Mouse (Mus musculus) heart, embryonic 15.5 days (tissue): ENCODE data around the gene Rpap1. TPM values are rescaled to one million over a fixed set of nuclear protein-coding genes. Genes with fewer than 3 reads are reported as not detected.

Experiments
- ATAC-seq: fragments of 200-750 bp; cut with Nextera tagmentation; replicated peaks from 2 replicates; pipeline ENCODE4 v1.8.0; 2017; ENCODE audit warnings: low read depth, moderate TSS enrichment; ENCODE audit not compliant: insufficient number of reproducible peaks, insufficient read depth, low FRiP score
- H3K27ac ChIP-seq: fragments of 300-500 bp; sonication (generic); 2 replicates; pipeline ENCODE4 v1.5.1; 2015; ENCODE audit warnings: mild to moderate bottlenecking, inconsistent platforms
- H3K27me3 ChIP-seq: fragments of 300-500 bp; sonication (generic); 2 replicates; pipeline ENCODE4 v1.6.1; 2015; ENCODE audit warnings: inconsistent platforms
- H3K36me3 ChIP-seq: fragments of 300-500 bp; sonication (generic); 2 replicates; pipeline ENCODE4 v1.6.1; 2015; ENCODE audit warnings: mild to moderate bottlenecking, inconsistent platforms
- H3K4me1 ChIP-seq: fragments of 300-500 bp; sonication (generic); replicated peaks from 2 replicates; pipeline ENCODE4 v1.6.1; 2015; ENCODE audit warnings: inconsistent platforms
- H3K4me2 ChIP-seq: fragments of 300-500 bp; sonication (generic); 2 replicates; pipeline ENCODE4 v1.6.1; 2015; ENCODE audit warnings: inconsistent platforms, mild to moderate bottlenecking, moderate library complexity
- H3K4me3 ChIP-seq: fragments of 300-500 bp; sonication (generic); 2 replicates; pipeline ENCODE4 v1.5.1; 2015; ENCODE audit warnings: mild to moderate bottlenecking, inconsistent platforms
- H3K9ac ChIP-seq: fragments of 300-500 bp; sonication (generic); 2 replicates; pipeline ENCODE4 v1.6.1; 2015; ENCODE audit warnings: mild to moderate bottlenecking, inconsistent platforms
- H3K9me3 ChIP-seq: fragments of 300-500 bp; sonication (generic); replicated peaks from 2 replicates; pipeline ENCODE4 v1.6.1; 2016; ENCODE audit warnings: inconsistent platforms
- WGBS: fragments of 180-500 bp; shearing (Covaris S2); methylation state at CpG from one replicate; pipeline ENCODE4 v1.1.7; 2015; ENCODE audit warnings: mixed read lengths; 5-methylcytosine and 5-hydroxymethylcytosine counted together
- polyA plus RNA-seq: library from polyadenylated mRNA; unstranded; fragments of >200 nt; fragmentation: Nextera tagmentation; extraction: Ambion mirVana; gene quantifications from 2 replicates; pipeline ENCODE4 v1.2.1, GENCODE M21; 2015

Rpap1 gene
- polyA plus RNA-seq, 1 experiment from 2014 or later: 15.4 TPM

DNA sequence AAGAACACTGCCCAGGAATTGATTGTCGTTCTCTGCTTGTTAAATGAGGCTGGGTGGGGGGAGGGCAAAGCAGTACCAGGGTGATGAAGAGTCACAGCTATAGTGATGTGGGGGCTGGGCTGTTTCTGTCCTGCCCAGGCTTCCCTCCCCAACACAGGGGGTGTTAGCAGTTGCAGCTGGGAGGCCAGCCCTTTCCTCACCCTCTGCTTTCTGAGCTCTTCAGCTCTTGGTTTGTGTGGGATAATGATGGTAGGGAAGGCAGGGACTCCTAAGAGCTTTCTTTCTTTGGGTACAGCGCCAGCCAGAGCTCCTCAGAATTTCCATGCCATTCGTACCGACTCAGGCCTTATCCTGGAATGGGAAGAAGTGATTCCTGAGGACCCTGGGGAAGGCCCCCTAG lies 21.1 kb upstream of the Rpap1 start:
- Histone ChIP-seq H3K4me3 (no peak overlapping the region), H3K9ac (no peak overlapping the region), H3K27ac (no peak overlapping the region), H3K36me3 (no peaks in the 10 kb centered on the region), H3K4me1 (peaks cover 26% of the 10 kb centered on the region), H3K4me2 (no peak overlapping the region), H3K27me3 (no peaks in the 10 kb centered on the region), H3K9me3 (no peaks in the 10 kb centered on the region)
- ATAC-seq: no peak
- WGBS: 27% methylated on average over 4 of the region's 4 CpGs

DNA sequence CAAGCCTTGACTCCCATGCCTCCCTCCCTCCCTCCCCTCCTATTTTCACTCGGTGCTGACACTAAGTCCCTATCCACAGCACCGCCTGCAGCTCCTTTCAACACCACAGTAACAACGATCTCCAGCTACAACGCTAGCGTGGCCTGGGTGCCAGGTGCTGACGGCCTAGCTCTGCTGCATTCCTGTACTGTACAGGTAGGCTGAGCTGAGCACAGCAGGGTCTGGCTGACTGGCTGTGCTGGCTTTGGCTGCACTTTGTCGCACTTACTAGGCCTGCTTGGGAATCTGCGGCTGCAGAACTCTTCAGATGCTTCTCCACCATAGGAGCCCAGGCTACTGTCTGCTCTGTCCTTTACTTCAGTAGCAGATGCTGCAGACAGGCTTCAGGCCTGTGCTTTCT lies 18.2 kb upstream of the Rpap1 start:
- Histone ChIP-seq H3K36me3 (no peaks in the 10 kb centered on the region), H3K4me2 (no peak overlapping the region), H3K27me3 (no peaks in the 10 kb centered on the region), H3K27ac (no peak overlapping the region), H3K4me1 (peaks cover 39% of the 10 kb centered on the region), H3K9ac (no peak overlapping the region), H3K4me3 (no peak overlapping the region), H3K9me3 (no peaks in the 10 kb centered on the region)
- 55% methylated on average over 8 of the region's 8 CpGs for WGBS
- no peak for ATAC-seq

DNA sequence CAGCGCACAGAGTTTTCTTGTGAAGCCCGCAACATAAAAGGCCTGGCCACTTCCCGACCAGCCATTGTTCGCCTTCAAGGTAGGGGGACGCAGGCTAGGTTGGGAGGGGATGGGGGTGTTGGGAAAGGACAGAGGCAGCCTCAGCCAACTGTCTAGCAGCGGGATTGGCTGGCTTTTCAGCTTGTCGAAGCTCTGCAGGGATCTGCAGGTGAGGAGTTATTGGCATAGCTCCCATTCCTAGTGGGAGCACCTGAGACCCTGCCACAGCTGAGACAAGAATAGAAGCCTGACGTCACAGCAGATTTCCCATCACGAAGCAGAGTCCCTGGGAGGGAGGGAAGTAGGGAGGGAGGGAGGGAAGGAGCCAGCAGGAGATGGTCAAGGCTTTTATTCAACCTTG lies 17.4 kb upstream of the Rpap1 start:
- Histone ChIP-seq H3K9ac (no peak overlapping the region), H3K4me3 (no peak overlapping the region), H3K9me3 (no peaks in the 10 kb centered on the region), H3K27ac (no peak overlapping the region), H3K4me2 (no peak overlapping the region), H3K4me1 (peaks cover 46% of the 10 kb centered on the region), H3K36me3 (no peaks in the 10 kb centered on the region), H3K27me3 (no peaks in the 10 kb centered on the region)
- WGBS: 56% methylated on average over 9 of the region's 9 CpGs
- ATAC-seq: no peak

DNA sequence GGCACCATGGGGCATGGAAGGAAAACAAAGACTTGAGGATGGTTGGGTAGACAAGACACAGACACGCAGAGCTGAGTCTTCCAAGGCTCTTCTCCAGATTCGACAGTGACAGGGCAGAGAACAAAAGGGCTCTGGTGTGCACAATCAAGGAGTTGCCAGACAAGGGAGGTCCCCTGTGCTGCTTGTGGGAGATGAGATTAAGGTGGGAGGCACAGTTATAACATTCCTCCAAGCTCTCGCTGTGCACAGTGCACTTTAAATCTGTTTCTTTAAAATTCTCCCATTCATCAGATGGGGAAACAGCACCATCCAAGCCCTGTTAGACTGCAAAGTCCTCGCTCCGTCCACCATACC lies 16.9 kb upstream of the Rpap1 start:
- Histone ChIP-seq H3K27me3 (no peaks in the 10 kb centered on the region), H3K4me1 (peaks cover 46% of the 10 kb centered on the region), H3K9ac (no peak overlapping the region), H3K4me2 (no peak overlapping the region), H3K9me3 (no peaks in the 10 kb centered on the region), H3K36me3 (no peaks in the 10 kb centered on the region), H3K4me3 (no peak overlapping the region), H3K27ac (no peak overlapping the region)
- 64% methylated on average over 5 of the region's 5 CpGs for WGBS
- ATAC-seq: no peak

DNA sequence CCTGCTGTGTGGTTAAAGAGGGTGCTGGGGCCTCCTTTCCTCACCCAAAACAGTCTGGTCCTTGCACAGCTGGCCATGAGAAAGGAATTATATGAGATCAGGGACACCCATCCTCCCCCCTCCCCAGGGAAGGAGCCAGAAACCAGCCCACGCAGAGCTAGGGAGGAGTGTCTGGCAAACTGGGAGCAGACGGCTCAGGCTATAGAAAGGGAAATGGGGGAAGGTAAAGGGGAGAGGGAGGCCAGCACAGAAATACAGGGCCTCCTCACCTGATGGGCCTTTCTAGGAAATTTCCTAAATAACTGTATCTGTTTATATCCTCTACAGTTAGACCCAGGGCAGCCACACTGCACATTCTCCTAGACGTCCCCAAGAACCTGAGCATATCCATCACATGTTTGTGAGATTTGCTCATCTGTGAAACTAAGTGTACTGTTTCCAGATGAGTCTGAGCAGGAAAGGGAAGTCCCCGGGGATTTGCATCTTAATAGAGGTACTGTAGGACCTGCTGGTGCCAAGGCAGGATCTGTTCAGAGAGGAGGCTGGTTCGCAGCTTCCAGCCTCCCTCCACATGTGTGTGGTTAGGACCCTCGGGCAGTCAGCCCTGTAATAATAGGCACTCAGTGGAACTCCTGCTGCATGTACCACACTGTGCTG lies 16.4 kb upstream of the Rpap1 start:
- no peaks in the 10 kb centered on the region for H3K9me3 ChIP-seq
- H3K27me3 ChIP-seq: 0 out of 2 replicates have a peak, but pooled peaks cover 2% of the 10 kb centered on the region
- no peak overlapping the region for H3K4me2 ChIP-seq
- peaks cover 46% of the 10 kb centered on the region for H3K4me1 ChIP-seq
- no peak overlapping the region for H3K27ac ChIP-seq
- no peak for ATAC-seq
- no peak overlapping the region for H3K9ac ChIP-seq
- H3K4me3 ChIP-seq: no peak overlapping the region
- no peaks in the 10 kb centered on the region for H3K36me3 ChIP-seq
- 51% methylated on average over 6 of the region's 6 CpGs for WGBS

DNA sequence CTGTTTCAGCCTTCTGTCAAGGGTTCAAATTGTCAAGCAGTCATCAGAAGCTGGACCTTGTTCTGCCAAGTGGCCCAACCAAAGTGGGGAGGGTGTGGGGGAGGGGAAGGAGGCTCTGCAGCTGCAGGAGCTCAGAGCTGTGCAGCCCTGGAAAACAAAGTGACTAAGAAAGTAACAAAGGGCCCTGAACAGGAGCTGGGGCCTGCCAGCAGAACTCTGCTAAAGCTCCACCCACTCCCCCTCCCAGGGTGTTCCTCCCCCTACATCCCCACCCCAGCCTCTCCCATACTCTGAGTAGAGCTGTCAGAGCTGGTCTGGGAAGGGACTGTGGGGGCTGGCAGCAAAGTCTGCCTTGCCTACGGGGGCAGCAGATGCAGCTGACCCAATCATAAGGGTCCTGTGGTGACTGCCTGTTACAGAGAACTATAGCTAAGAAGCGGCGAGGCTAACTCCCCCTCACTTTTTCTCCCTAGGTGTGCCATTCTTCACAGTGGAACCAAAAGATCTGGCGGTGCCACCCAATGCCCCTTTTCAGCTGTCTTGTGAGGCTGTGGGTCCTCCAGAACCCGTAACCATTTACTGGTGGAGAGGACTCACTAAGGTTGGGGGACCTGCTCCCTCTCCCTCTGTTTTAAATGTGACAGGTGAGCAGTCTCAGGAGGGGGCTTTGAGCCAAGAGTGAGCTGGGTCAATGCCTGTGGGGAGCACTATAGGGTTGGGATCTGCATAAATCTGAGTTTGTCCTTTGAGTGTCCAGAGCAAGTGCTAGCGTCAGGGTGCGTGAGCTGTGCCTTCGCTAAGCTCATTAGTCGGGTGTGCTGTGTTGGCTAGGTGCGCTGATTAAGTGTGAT lies 15.7 kb upstream of the Rpap1 start:
- no peak for ATAC-seq
- Histone ChIP-seq H3K4me3 (no peak overlapping the region), H3K9me3 (no peaks in the 10 kb centered on the region), H3K4me2 (no peak overlapping the region), H3K27me3 (0 out of 2 replicates have a peak, but pooled peaks cover 6% of the 10 kb centered on the region), H3K9ac (no peak overlapping the region), H3K36me3 (no peaks in the 10 kb centered on the region), H3K4me1 (peaks cover 50% of the 10 kb centered on the region), H3K27ac (no peak overlapping the region)
- WGBS: 59% methylated on average over 10 of the region's 10 CpGs

DNA sequence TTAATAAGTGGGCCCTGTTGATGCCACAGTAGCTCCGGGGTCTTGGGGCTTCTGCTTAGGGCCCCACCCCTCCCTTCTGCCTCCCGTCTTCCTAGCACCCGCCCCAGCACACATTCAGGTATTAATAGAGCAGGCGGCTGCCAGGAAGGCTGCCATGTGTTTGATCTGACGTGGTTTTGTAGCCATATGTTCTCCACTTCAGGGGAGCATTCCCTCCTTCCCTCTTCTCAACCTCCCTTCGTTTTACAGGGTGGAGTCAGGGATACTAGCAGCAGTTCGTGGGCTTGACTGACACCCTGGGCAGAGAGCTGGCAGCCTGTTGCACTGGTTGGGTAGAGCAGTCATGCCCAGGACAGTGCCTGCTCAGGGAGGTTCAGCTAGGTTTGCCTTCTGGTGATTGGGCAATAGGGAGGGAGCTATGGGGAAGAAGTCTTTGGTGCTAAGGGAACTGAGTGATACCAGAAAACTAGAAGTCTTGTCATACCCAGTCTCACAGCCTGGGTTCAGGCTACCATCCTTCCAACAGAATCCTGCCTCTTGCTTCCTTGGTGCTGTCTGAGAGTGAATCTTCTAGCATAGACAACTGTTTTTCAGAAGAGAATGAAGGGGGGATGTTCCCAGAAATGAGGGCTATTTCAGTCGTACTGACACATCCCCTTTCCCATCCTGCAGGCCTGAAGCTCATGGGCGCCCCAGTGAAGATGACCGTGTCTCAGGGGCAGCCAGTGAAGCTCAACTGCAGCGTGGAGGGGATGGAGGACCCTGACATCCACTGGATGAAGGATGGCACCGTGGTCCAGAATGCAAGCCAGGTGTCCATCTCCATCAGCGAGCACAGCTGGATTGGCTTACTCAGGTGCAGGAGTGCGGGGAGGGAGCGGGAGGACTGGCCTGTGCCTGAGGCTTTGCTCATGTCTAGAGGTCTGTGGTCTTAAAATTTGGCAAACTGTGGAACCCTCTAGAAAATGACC lies 13.8 kb upstream of the Rpap1 start:
- H3K4me1 ChIP-seq: peaks cover 55% of the 10 kb centered on the region

DNA sequence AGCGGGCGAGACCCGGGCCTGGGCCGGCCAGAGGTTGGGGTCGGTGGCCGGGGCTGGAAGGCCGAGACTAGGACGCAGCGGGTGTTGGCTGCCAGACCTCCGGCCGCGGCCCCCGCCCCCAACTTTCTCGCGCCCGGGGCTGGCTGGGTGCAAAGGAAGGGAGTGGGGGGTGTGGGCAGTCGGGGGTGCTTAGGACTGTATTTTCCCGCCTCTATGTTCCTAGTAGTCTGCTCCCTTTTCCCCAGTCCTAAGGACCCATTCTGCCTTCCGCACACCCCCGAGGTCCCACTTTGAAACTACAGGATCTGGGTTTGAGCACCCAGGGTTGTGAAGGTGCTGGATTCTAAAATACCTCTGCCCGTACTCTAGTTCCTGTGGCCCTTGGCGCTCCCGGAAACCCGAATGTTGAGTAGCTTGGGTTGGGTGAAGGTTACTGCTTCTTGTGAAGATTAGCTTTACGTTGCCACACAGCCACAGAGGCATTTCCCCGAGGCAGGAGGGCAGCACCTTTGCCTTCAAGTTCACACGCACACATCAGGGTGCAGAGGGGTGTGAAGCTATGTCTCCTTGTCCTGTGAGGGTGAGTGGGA lies 12.7 kb upstream of the Rpap1 start:
- H3K27ac ChIP-seq: peak overlapping the region; percentile 43; the same call in 1 of the 2 replicates
- peak overlapping the region; percentile 78 for H3K9ac ChIP-seq
- peaks cover 52% of the 10 kb centered on the region for H3K4me1 ChIP-seq

More for the DNA sequence above, 13.8 kb upstream of the Rpap1 start:
- no peak overlapping the region; the same call in 1 of the 2 replicates for H3K9ac ChIP-seq
- peak overlapping the region; percentile 97 for H3K4me2 ChIP-seq
- H3K27ac ChIP-seq: no peak overlapping the region
- no peaks in the 10 kb centered on the region for H3K36me3 ChIP-seq
- no peak for ATAC-seq
- no peaks in the 10 kb centered on the region for H3K9me3 ChIP-seq
- H3K27me3 ChIP-seq: peaks cover 15% of the 10 kb centered on the region
- peak overlapping the region; percentile 63; the same call in 1 of the 2 replicates for H3K4me3 ChIP-seq
- 60% methylated on average over 15 of the region's 15 CpGs for whole genome bisulfite sequencing

DNA sequence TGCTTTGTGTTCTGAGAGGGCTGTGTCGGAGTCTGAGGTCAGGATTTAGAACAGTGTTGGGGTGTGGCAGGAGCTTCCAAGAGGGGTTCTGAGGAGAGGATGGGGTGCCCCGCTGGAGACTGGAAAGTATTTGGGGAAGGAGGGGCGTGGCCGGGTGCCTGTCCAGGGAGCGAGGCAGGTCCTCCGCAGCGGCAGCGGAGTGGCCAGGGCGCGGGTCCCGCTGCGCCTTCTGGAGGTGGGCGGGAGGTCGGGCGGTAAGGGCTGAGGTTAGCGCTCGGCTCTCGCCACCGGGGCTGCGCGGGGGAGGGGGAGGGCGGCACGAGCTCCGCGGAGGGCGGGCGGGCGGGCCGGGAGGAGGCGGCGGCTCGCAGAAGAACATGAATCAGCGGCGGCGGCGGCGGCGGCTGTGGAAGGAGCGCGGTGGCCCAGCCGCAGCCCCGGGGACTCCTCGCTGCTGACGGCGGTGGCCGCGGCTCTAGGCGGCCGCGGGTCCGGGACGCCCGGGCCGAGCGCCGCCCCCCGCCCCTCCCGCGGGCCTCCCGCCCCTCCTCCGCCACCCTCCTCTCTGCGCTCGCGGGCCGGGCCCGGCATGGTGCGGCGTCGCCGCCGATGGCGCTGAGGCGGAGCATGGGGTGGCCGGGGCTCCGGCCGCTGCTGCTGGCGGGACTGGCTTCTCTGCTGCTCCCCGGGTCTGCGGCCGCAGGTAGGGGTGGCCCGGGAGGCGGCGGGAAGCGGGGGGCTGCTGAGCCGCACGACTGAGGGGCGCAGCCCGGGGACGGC lies 12.0 kb upstream of the Rpap1 start:
- H3K4me2 ChIP-seq: peak overlapping the region; percentile 97
- H3K9me3 ChIP-seq: no peaks in the 10 kb centered on the region
- H3K27ac ChIP-seq: peak overlapping the region; percentile 43
- H3K27me3 ChIP-seq: peaks cover 15% of the 10 kb centered on the region
- peaks cover 46% of the 10 kb centered on the region for H3K4me1 ChIP-seq
- H3K9ac ChIP-seq: peak overlapping the region; percentile 78
- peak overlapping the region; percentile 63 for H3K4me3 ChIP-seq
- under 1% methylated on average over 58 of the region's 89 CpGs for WGBS
- ATAC-seq: peak; percentile 80
- no peaks in the 10 kb centered on the region for H3K36me3 ChIP-seq

More for the DNA sequence above, 12.7 kb upstream of the Rpap1 start:
- WGBS: 1% methylated on average over 27 of the region's 27 CpGs
- ATAC-seq: peak; percentile 4; the same call in 1 of the 2 replicates
- Histone ChIP-seq H3K4me3 (peak overlapping the region; percentile 63), H3K27me3 (peaks cover 15% of the 10 kb centered on the region), H3K36me3 (no peaks in the 10 kb centered on the region), H3K4me2 (peak overlapping the region; percentile 97), H3K9me3 (no peaks in the 10 kb centered on the region)

DNA sequence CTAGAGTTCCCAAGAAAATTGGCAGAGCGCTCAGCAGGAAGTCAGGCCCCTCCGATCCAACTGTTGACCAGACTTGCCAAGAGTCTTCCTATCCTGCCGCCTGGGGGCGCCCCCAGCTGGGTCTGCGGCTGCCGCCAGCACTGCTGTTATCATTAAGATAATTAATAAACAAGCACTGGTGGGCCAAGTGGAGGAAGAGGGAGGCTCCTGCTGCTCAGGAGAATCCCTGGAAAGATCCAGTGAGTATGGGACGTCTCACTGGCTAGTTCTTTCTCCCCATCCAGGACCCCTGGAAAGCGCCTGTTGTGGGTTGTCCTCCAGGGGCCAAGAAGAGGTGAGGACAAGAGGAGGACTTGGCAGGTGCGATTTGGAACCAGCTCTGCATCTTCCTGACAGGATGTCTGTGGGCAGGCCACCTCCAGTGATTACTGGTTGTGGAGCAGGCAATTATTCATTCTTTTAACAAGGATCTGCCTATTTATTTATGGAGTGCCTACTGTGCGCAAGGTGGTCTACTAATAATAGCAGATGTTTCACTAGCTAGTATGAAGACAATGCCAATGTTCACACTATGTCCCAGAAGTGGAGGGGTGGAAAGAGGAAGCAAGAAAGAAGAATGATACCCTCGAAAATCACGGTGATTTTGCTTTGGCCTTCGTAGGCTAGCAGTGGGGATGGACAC lies 11.1 kb upstream of the Rpap1 start:
- Histone ChIP-seq H3K36me3 (no peaks in the 10 kb centered on the region), H3K4me2 (peak overlapping the region; percentile 97), H3K9ac (no peak overlapping the region), H3K27ac (peak overlapping the region; percentile 43; the same call in 1 of the 2 replicates), H3K4me1 (peaks cover 37% of the 10 kb centered on the region), H3K4me3 (peak overlapping the region; percentile 63), H3K9me3 (no peaks in the 10 kb centered on the region), H3K27me3 (peaks cover 15% of the 10 kb centered on the region)
- ATAC-seq: 0 out of 2 replicates have a peak, but pooled peaks have one; percentile 13
- 9% methylated on average over 13 of the region's 13 CpGs for WGBS
